Mouse (Mus musculus) limb, embryonic 12.5 days (tissue): Measurements from ENCODE around the gene Btbd9. TPM values are rescaled to one million over a fixed set of nuclear protein-coding genes. Genes with fewer than 3 reads are reported as not detected.
"Not testable (repeated sequence)": the region's sequence is repeated elsewhere in the genome, so short reads cannot be mapped to it uniquely, and the experiment has no call there.

Source experiments
- ATAC-seq: fragments of 200-750 bp; cut with Nextera tagmentation; 2 replicates; pipeline ENCODE4 v1.8.0; 2017; ENCODE audit warnings: low read depth, moderate TSS enrichment; ENCODE audit not compliant: insufficient number of reproducible peaks, insufficient read depth, low FRiP score, low TSS enrichment
- H3K27ac ChIP-seq: fragments of 300-500 bp; sonication (generic); 2 replicates; pipeline ENCODE4 v1.5.1; 2016; ENCODE audit warnings: mild to moderate bottlenecking, moderate library complexity
- H3K27me3 ChIP-seq: fragments of 300-500 bp; sonication (generic); 2 replicates; pipeline ENCODE4 v1.6.1; 2016; ENCODE audit warnings: mild to moderate bottlenecking, moderate library complexity
- H3K36me3 ChIP-seq: fragments of 300-500 bp; sonication (generic); 2 replicates; pipeline ENCODE4 v1.6.1; 2016; ENCODE audit warnings: mild to moderate bottlenecking, moderate library complexity
- H3K4me1 ChIP-seq: fragments of 300-500 bp; sonication (generic); replicated peaks from 2 replicates; pipeline ENCODE4 v1.6.1; 2016
- H3K4me2 ChIP-seq: fragments of 300-500 bp; sonication (generic); 2 replicates; pipeline ENCODE4 v1.6.1; 2016; ENCODE audit warnings: mild to moderate bottlenecking, moderate library complexity
- H3K4me3 ChIP-seq: fragments of 300-500 bp; sonication (generic); replicated peaks from 2 replicates; pipeline ENCODE4 v1.5.1; 2016; ENCODE audit warnings: mild to moderate bottlenecking
- H3K9ac ChIP-seq: fragments of 300-500 bp; sonication (generic); replicated peaks from 2 replicates; pipeline ENCODE4 v1.6.1; 2016; ENCODE audit warnings: mild to moderate bottlenecking, moderate library complexity
- H3K9me3 ChIP-seq: fragments of 300-500 bp; sonication (generic); 2 replicates; pipeline ENCODE4 v1.6.1; 2016; ENCODE audit warnings: mild to moderate bottlenecking, moderate library complexity
- WGBS: fragments of 180-500 bp; shearing (Covaris S2); methylation state at CpG from one replicate; pipeline ENCODE4 v1.1.7; 2016; 5-methylcytosine and 5-hydroxymethylcytosine counted together
- polyA plus RNA-seq: library from polyadenylated mRNA; unstranded; fragments of >200 nt; fragmentation: Nextera tagmentation; extraction: Ambion mirVana; gene quantifications from 2 replicates; pipeline ENCODE4 v1.2.1, GENCODE M21; 2016

Gene Btbd9
- polyA plus RNA-seq, 1 experiment from 2014 or later: 70.6 TPM

DNA sequence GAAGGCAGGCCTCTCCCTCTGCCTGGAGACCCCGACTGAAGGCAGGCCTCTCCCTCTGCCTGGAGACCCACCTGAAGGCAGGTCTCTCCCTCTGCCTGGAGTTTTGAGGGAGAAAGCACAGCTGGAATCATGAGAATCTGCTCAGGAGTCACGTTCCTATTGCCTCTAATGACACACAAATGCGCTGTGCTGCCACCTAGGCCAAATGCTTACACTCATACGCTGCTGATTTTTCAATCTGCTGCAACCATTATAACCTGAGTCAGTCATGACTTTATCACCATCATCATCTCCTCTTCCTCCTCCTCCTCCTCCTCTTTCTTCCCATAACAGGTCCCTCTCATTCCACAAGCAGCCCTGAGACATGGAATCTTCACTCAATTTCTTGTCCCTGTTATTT, 64.3 kb downstream of the Btbd9 start:
- Histone ChIP-seq H3K36me3 (peaks cover 15% of the 10 kb centered on the region), H3K27ac (no peak overlapping the region), H3K9ac (no peak overlapping the region), H3K9me3 (no peaks in the 10 kb centered on the region), H3K4me1 (0 out of 2 replicates have a peak, but pooled peaks cover 9% of the 10 kb centered on the region), H3K4me3 (no peak overlapping the region), H3K27me3 (no peaks in the 10 kb centered on the region), H3K4me2 (no peak overlapping the region)
- no peak for ATAC-seq
- 72% methylated on average over 4 of the region's 4 CpGs for WGBS

DNA sequence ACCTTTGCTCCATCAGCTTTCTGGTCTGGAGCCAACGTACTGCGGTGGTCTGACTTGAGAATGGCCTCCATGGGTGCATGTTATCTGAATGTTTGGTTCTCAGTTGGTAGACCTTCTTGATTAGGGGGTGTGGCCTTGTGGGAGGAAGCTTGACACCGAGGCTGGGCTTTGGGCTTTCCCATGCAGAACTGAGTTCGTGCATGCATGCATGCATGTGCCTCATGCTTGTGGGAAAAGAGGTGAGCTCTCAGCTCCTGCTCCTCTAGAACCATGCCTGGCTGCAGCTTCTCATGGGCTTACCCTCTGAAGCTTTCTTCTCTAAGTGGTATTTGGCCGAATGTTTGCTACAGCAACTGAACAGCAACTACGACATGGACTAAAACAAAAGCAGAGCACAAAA, 64.9 kb downstream of the Btbd9 start:
- Histone ChIP-seq H3K4me3 (no peak overlapping the region), H3K27ac (no peak overlapping the region), H3K9me3 (no peaks in the 10 kb centered on the region), H3K9ac (no peak overlapping the region), H3K4me2 (no peak overlapping the region), H3K4me1 (0 out of 2 replicates have a peak, but pooled peaks cover 9% of the 10 kb centered on the region), H3K27me3 (no peaks in the 10 kb centered on the region), H3K36me3 (peaks cover 9% of the 10 kb centered on the region)
- 86% methylated on average over 6 of the region's 6 CpGs for WGBS
- no peak for ATAC-seq

DNA sequence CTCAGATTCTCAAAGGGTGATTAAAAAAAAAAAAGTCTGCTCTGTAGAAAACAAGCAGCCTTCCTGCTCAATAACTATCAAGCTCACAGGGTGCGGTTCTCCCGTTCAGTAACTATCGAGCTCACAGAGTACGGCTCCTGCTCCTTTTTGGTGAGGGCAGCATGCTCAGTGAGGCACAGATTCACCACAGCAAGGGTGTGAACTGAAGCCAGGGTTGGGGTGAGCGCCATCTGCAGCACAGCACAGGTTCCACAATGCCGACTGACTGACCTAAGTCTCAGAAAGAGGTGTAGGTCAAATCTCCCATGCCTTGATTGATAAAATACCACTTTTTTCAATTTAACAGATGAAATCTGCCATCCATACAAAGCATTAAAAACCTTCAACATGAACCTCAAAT, 66.1 kb downstream of the Btbd9 start:
- Histone ChIP-seq H3K27me3 (no peaks in the 10 kb centered on the region), H3K27ac (no peak overlapping the region), H3K36me3 (0 out of 2 replicates have a peak, but pooled peaks cover under 1% of the 10 kb centered on the region), H3K4me1 (0 out of 2 replicates have a peak, but pooled peaks cover 9% of the 10 kb centered on the region), H3K9me3 (no peaks in the 10 kb centered on the region), H3K4me2 (no peak overlapping the region), H3K4me3 (no peak overlapping the region), H3K9ac (no peak overlapping the region)
- no peak for ATAC-seq
- 63% methylated on average over 6 of the region's 6 CpGs for WGBS

DNA sequence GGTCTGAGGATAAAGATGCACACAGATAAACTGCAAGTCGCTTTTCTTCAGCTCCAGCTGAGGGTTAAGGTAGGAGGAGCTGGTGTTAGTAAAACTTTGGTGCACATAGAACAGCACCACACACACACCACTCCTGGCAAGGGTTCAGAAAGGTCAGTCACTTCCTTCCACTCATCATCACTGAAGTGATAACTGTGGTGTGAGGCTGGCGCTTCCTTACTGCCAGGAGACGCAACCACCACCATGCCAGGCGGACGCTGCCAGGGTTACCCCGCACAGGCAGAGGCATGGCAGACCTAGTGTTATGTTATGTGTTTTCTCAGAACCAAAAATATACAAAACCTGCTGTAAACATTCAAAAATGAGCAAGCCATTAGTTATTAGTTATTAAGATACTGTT, 66.6 kb downstream of the Btbd9 start:
- no peaks in the 10 kb centered on the region for H3K9me3 ChIP-seq
- no peaks in the 10 kb centered on the region for H3K36me3 ChIP-seq
- no peak overlapping the region for H3K4me2 ChIP-seq
- H3K27ac ChIP-seq: no peak overlapping the region
- ATAC-seq: no peak
- H3K4me3 ChIP-seq: no peak overlapping the region
- WGBS: 82% methylated on average over 6 of the region's 6 CpGs
- no peak overlapping the region for H3K9ac ChIP-seq
- no peaks in the 10 kb centered on the region for H3K27me3 ChIP-seq
- 0 out of 2 replicates have a peak, but pooled peaks cover 9% of the 10 kb centered on the region for H3K4me1 ChIP-seq

DNA sequence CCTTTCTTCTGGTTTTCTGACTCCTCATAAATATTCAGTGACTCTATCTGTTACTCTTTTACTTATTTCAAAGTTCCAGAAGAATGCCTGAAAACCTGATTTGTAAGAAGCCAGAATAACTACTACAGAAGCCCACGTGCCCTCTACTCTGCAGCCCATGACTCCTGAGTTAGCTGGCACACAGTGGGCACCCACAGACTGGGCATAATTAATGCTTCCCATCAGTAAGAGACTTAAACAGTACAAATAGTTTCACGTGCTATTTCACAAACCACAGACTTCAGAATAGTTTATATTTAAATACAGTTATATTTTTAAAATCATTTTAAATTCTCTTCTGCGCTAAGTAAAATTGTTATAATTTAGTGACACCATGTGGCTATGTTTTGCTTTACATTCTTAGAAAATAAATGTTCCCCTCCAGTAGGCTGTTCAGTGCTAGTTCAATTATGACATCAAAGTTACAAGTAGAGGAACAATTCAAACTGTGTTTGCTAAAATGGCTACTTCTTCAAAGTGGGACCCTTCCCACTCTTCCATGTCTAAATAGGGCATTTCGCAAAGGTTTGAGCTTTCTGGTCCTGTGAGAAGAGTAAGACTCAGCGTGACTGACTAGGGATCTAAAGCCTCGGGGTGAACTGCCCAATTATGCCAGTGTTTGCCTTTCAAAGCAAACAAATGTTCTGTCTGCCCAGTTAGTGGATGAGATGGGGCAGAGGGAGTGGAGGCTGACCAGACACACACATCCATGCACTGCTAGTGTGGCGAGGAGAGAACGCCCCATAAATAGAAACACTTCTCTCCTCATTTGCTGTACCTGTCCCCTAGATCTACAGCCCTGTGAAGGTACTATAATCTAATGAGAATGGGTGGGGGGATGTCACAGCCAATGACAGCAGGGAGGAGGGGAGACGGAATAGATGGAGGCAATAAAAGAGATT, 68.4 kb downstream of the Btbd9 start:
- H3K4me1 ChIP-seq: 0 out of 2 replicates have a peak, but pooled peaks cover 9% of the 10 kb centered on the region
- H3K4me3 ChIP-seq: no peak overlapping the region
- H3K27ac ChIP-seq: no peak overlapping the region
- no peaks in the 10 kb centered on the region for H3K9me3 ChIP-seq
- no peak overlapping the region for H3K9ac ChIP-seq
- H3K36me3 ChIP-seq: no peaks in the 10 kb centered on the region
- WGBS: 64% methylated on average over 9 of the region's 9 CpGs
- no peak overlapping the region for H3K4me2 ChIP-seq
- no peak for ATAC-seq
- H3K27me3 ChIP-seq: no peaks in the 10 kb centered on the region

DNA sequence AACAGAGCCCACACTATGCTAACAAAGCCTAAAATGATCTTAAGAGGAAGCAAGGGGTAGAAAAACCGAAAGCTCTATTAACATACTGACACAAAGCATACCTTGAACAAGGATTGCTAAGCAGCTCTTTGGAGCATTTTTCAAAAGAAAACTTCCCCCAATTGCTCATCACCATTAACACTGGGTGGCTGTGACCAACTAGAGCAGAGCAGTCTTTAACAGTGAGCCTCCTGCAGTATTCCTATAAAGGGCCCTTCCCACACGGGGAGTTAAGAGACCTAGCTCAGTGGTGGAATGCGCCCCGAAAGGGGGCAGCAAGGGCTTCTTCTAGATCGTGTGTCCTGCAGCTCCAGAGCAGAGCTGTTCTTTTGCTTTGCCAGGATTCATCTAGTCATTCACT, 69.4 kb downstream of the Btbd9 start:
- WGBS: 54% methylated on average over 5 of the region's 5 CpGs
- Histone ChIP-seq H3K4me1 (0 out of 2 replicates have a peak, but pooled peaks cover 9% of the 10 kb centered on the region), H3K36me3 (no peaks in the 10 kb centered on the region), H3K9me3 (no peaks in the 10 kb centered on the region), H3K9ac (no peak overlapping the region), H3K4me3 (no peak overlapping the region), H3K27ac (no peak overlapping the region), H3K27me3 (no peaks in the 10 kb centered on the region), H3K4me2 (no peak overlapping the region)
- no peak for ATAC-seq

DNA sequence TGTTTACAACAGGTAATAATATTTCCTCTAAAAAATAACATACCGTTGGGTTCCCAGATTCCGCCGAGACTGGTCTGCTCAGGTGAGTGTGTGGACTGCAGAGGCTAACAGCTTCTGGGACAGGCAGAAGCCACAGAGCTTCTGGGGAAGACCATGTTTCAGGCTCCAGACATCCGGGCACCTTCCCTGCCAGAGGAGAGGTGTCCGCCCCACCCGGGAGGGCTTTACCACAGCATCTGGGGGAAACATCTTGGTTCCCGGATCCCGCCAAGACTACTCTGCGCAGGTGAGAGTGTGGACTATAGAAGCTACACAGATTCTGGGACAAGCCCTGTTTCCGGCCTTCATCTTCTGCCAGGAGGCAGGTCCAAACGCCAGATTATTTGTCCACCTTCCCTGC, 76.7 kb downstream of the Btbd9 start:
- H3K27me3 ChIP-seq, H3K4me1 ChIP-seq, ATAC-seq, H3K4me2 ChIP-seq, H3K36me3 ChIP-seq, H3K9ac ChIP-seq, H3K9me3 ChIP-seq, H3K4me3 ChIP-seq, H3K27ac ChIP-seq: not testable (repeated sequence)
- WGBS: 98% methylated on average over 11 of the region's 11 CpGs

DNA sequence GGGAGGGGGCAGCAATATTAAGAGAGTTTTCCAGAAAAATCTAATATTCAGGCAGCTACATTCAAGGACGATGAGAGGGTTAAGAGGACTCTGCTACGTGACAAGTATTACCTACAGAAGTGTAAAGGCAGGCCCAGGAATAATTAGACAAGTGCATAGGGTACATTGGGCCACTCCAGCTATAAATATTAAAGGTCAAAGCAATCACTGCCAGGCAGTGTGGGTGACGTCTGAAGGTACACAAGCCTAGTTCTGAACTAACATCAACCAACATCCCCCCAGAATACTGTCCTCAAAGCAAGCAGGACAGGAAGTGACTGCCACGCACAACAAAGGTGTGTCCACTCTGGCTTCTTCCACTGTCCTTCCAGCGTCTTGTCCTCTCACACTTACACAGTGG, 77.5 kb downstream of the Btbd9 start:
- no peak for ATAC-seq
- H3K4me3 ChIP-seq: no peak overlapping the region
- 82% methylated on average over 5 of the region's 5 CpGs for WGBS
- peaks cover 8% of the 10 kb centered on the region for H3K4me1 ChIP-seq
- H3K9me3 ChIP-seq: no peaks in the 10 kb centered on the region
- H3K27ac ChIP-seq: no peak overlapping the region
- no peaks in the 10 kb centered on the region for H3K36me3 ChIP-seq
- H3K4me2 ChIP-seq: no peak overlapping the region
- H3K9ac ChIP-seq: no peak overlapping the region
- no peaks in the 10 kb centered on the region for H3K27me3 ChIP-seq

DNA sequence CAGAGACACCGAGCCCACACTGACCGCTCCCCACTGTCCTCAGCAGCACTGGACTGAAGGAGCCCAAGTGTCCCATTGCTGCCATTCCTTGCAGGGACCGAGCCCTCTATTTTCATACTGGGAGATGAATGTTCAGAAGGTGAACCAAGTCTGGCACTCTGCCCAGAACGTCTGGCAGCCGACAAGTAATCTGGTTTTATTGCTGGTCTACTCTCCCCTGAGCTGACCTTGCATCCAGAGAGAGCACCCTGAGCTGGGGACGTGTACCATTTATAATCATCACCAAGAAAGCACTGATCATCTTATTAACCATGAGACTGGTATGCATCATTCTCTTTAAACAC, 77.9 kb downstream of the Btbd9 start:
- H3K9ac ChIP-seq: no peak overlapping the region
- WGBS: 42% methylated on average over 6 of the region's 6 CpGs
- H3K36me3 ChIP-seq: no peaks in the 10 kb centered on the region
- H3K4me2 ChIP-seq: no peak overlapping the region
- no peak for ATAC-seq
- H3K27me3 ChIP-seq: no peaks in the 10 kb centered on the region
- H3K4me1 ChIP-seq: peaks cover 8% of the 10 kb centered on the region
- H3K4me3 ChIP-seq: no peak overlapping the region
- H3K27ac ChIP-seq: no peak overlapping the region
- H3K9me3 ChIP-seq: no peaks in the 10 kb centered on the region

DNA sequence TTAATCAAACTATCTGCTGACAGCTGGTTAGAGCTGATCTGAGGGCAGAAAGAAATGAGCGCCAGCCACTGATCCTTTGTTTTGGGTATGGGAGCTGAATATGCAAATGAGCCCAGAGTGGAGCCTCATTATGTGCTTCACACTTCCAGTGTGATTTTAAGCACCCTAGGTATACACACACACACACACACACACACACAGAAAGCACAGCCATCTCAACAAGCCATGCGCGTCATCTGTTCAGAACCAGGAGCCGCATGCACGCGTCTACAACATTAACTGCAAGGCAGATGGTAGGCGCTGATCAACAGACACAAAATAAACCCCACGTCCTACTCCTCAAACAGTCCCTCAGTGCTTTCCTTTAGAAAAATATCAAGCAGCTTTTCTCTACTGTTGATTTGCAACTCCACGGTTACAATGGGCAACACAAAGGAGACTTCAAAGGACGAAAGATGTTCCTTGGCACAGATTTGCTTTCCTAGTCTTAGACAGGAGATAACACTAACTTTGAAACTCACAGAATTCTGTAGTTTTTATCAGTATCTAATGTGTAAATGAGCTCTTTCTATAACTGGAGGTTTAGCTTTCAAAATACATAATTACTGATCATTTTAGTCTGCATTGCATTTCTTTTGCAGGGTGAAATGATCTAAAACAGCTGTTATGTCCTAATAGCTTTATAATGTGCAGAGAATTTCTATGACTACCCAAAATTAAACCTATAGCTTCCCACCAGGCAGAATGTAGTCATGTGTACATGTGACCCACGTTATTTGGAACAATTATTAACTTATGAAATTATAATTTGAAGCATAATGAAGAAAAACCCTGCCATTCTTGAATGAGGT, 78.5 kb downstream of the Btbd9 start:
- H3K36me3 ChIP-seq: no peaks in the 10 kb centered on the region
- H3K4me2 ChIP-seq: no peak overlapping the region
- no peak overlapping the region for H3K9ac ChIP-seq
- H3K4me3 ChIP-seq: no peak overlapping the region
- no peaks in the 10 kb centered on the region for H3K9me3 ChIP-seq
- no peak overlapping the region for H3K27ac ChIP-seq
- no peaks in the 10 kb centered on the region for H3K27me3 ChIP-seq
- 70% methylated on average over 11 of the region's 11 CpGs for WGBS
- no peak for ATAC-seq
- H3K4me1 ChIP-seq: peaks cover 8% of the 10 kb centered on the region

DNA sequence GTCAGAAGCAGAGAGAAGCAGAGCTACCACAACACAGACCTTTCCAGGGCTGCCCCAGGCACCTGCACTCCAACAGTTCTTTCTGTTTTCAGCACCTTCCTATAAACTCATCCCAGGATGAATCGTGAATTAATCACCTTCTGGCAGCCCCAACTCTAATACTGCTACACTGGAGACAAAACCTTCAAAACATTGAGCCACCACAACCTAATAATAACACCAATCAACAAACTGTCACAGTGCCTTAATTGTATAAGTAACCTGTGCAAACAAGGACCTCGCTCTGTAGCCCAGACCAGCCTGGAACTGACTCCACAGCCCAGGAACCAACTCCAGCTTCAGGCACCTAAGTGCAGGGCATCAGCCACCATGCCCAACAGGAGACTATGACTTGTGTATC, 80.7 kb downstream of the Btbd9 start:
- no peak overlapping the region for H3K9ac ChIP-seq
- H3K4me2 ChIP-seq: no peak overlapping the region
- 81% methylated on average over 2 of the region's 2 CpGs for WGBS
- no peaks in the 10 kb centered on the region for H3K27me3 ChIP-seq
- ATAC-seq: no peak
- H3K9me3 ChIP-seq: no peaks in the 10 kb centered on the region
- H3K4me1 ChIP-seq: peaks cover 8% of the 10 kb centered on the region
- no peak overlapping the region for H3K4me3 ChIP-seq
- no peak overlapping the region for H3K27ac ChIP-seq
- 0 out of 2 replicates have a peak, but pooled peaks cover 4% of the 10 kb centered on the region for H3K36me3 ChIP-seq
